Mouse (Mus musculus) heart, postnatal 14 days (tissue): ENCODE results near the gene Ncapd2. TPM values are rescaled to one million over a fixed set of nuclear protein-coding genes. Genes with fewer than 3 reads are reported as not detected.
"Not testable (repeated sequence)": the region's sequence is repeated elsewhere in the genome, so short reads cannot be mapped to it uniquely, and the experiment has no call there.

Experiments
- DNase-seq, 2 experiments: peaks; one replicate each; pipeline ENCODE4 v3.0.0; 2021 to 2022
- intact Hi-C: fragments of 180-260 bp; cut with DNase I; formaldehyde crosslinking; loops from one replicate; pipeline ENCODE4 v1.15.1; 2025
- total RNA-seq, 2 experiments: library from RNA; stranded (reverse); gene quantifications; 2 replicates each; pipeline ENCODE4 v1.2.3; 2021

Gene Ncapd2
- total RNA-seq, 2 experiments from 2014 or later, result 28.1 to 33.4 TPM

DNA sequence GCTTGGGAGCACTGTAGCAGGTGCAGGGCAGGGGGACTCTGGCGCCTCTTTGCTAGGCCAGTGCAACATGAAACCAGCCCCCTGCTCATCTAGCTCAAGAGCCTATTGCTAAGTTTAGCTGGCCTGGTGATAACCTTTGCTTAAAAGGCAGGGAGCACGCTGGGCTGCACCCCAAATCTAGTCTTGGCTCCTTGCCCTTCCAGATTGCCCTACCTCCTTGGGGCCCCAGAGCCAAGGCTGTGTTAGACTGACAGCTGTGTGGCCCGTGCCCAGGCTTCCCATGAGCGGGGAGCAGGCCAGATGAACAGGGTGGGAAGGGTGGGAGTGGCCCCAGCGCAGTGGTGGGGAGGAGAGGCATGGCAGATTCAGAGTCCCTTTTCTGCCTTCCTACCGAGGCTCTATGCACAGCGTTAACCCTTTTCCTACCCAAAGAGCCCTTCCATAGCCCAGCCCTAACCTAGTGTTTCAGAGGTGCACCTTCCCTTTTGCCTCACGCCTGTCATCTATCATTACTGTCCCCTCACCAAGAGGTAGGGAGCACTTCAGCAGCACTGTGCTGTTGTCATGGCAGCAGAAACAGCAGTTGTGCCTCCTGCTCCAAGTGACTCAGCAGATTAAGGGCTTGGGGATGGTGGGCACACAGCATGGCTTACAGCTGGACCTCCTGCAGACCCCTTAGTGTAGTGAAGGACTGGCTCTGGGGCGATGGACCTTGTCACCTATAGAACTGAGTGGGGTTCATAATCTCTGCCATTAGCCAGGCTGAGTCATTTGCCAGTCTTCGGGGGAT lies 24.4 kb downstream of the Ncapd2 start:
- intact Hi-C loops, result no loop called here
- peak; percentile 64 to 78 for DNase-seq

DNA sequence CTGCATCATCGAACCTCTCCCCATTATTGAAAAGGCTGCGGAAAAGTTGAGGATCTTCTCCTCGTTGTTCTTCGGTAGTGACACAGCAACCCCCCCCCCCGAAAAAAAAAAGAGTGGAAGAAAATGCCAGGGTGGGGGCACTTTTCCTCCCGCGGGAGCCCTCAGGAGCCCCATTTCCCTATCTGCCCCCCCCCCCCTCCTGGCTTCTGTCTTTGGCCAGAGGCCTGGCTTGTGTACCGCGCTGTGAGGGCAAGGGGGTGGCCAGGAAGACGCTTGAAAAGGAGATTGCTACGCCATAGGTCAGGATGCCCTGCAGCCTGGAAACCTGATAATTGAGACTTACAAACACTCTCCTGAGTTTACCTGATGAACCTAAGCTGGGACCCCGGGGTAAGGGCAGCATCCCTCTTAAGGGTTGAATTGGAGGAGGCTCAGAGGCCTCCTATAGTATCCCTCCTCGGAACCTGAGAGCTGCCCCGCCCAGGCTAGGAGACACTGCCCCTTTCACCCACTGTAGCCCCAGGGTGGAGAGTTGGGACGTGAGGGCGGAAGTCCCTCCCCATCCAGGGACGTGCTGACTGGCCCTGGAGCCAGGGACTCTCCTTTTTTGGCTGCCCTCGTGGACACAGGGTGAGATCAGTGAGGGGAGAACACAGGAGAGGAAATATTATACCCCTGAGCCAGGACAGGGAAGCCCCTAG lies 25.3 kb downstream of the Ncapd2 start, which contains the start of gene Gapdh:
Gapdh (minus strand) TSS at position 417 of the 701 bp plus-strand sequence.
- intact Hi-C loops, result no loop called here
- DNase-seq, result peak; percentile 86 to 91

DNA sequence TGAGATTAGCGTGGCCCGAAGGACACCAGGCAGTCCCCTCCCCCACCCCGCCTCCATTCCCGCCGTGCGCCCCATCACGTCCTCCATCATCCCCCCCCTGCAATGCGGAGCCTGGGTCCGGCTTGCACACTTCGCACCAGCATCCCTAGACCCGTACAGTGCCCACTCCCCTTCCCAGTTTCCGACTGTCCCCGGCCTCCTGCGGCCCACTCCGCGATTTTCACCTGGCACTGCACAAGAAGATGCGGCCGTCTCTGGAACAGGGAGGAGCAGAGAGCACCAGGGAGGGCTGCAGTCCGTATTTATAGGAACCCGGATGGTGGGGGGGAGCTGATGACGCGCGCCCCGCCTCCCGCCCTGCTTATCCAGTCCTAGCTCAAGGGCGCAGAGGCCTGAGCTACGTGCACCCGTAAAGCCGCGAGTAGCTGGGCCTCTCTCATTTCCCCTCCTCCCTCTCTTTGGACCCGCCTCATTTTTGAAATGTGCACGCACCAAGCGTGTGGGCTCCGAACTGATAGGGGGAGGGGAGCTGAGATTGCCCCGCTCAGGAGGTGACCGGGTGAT lies 26.1 kb downstream of the Ncapd2 start:
- intact Hi-C loops, result no loop called here
- peak; percentile 95 to 97 for DNase-seq

DNA sequence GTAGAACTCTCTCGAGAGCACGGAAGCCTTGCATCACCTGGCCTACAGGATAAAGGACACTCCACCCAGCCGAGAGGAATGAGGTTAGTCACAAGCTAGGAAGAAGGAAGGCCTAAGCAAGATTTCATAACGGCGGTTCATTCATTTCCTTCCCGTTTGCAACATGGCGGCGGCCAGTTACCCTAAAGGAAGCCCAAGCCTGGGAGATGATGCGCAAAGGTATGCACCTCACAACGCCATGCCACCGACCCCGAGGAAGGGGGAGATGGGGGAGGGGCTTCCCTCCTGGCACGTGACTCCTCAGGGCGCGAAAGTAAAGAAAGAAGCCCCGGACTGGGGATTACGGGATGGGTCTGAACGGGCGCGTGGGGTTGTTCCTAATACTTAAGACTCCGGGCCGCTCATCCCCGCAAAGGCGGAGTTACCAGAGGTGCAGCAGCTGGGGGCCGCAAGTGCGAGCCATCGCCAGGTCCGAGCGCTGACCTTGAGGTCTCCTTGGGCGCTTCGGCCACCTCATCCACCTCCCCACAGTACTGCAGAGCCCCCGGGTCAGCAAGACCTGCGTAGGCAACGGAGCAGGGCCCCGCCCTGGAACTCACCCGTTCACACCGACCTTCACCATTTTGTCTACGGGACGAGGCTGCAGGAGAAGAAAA lies 26.7 kb downstream of the Ncapd2 start:
- intact Hi-C loops, result no loop called here
- peak; percentile 48 to 67 for DNase-seq

DNA sequence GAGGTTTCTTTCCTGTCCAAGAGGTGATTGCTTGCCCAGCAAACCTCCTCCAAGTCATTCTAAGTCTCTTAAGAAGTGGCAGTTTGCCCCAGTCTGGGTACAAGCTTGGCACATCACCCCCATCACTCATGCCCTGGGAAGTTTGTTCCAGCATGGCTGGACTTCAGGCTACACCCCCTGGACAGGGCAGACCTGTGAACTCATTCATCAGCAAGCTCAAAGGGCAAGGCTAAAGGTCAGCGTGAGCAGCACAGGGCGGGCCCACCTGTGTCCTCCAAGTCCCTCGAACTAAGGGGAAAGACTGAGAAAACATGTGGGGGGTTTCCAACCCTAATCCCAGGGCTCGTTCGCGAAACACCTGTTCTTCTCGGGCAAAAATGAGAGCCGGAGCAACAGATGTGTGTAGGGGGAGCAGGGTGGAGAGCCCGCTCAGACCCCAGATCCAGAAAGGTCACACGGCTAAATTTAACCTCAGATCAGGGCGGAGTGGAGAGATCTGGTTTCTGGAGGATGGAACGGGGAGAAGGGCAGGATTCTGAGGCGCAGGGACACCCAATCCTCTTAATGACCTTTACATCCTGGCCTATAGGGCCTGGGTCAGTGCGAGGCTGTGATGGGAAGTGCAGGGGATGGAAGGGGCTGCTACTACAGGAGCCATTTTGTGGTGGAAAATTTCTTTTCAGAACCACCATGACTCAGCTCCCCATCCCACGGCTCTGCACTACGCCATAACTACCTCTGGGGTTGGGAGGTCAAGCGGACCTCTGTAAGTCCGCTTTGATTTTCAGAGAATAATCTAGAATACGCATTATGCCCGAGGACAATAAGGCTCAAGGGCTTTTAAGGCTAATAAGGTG lies 27.5 kb downstream of the Ncapd2 start:
- intact Hi-C loops, result loop anchor here (2.0 kb wide), 1 partner anchor 107 kb away; no protein-coding TSS in a partner anchor
- DNase-seq, result no peak

DNA sequence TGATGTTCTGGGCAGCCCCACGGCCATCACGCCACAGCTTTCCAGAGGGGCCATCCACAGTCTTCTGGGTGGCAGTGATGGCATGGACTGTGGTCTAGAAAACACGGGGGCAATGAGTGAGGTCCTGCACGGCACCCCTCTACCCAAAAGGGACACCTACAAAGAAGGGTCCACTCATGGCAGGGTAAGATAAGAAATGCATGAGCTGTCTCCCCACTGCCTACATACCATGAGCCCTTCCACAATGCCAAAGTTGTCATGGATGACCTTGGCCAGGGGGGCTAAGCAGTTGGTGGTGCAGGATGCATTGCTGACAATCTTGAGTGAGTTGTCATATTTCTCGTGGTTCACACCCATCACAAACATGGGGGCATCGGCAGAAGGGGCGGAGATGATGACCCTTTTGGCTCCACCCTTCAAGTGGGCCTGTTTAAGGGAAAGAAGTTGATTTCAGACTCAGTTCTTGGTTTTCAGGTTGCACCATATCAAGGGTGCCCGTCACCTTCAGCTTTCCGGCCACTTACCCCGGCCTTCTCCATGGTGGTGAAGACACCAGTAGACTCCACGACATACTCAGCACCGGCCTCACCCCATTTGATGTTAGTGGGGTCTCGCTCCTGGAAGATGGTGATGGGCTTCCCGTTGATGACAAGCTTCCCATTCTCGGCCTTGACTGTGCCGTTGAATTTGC lies 28.7 kb downstream of the Ncapd2 start:
- not testable (repeated sequence) for DNase-seq
- intact Hi-C loops, result loop anchor here (2.0 kb wide), 1 partner anchor 108 kb away; no protein-coding TSS in a partner anchor

DNA sequence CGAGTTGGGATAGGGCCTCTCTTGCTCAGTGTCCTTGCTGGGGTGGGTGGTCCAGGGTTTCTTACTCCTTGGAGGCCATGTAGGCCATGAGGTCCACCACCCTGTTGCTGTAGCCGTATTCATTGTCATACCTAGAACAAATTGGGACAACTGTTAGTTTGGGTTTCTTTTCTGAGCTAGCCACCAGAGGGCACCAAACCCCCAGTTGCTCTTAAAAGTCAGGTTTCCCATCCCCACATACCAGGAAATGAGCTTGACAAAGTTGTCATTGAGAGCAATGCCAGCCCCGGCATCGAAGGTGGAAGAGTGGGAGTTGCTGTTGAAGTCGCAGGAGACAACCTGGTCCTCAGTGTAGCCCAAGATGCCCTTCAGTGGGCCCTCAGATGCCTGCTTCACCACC lies 29.5 kb downstream of the Ncapd2 start:
- DNase-seq, result peak; percentile 72 to 80
- intact Hi-C loops, result loop anchor here (2.0 kb wide), 1 partner anchor 109 kb away; no protein-coding TSS in a partner anchor

DNA sequence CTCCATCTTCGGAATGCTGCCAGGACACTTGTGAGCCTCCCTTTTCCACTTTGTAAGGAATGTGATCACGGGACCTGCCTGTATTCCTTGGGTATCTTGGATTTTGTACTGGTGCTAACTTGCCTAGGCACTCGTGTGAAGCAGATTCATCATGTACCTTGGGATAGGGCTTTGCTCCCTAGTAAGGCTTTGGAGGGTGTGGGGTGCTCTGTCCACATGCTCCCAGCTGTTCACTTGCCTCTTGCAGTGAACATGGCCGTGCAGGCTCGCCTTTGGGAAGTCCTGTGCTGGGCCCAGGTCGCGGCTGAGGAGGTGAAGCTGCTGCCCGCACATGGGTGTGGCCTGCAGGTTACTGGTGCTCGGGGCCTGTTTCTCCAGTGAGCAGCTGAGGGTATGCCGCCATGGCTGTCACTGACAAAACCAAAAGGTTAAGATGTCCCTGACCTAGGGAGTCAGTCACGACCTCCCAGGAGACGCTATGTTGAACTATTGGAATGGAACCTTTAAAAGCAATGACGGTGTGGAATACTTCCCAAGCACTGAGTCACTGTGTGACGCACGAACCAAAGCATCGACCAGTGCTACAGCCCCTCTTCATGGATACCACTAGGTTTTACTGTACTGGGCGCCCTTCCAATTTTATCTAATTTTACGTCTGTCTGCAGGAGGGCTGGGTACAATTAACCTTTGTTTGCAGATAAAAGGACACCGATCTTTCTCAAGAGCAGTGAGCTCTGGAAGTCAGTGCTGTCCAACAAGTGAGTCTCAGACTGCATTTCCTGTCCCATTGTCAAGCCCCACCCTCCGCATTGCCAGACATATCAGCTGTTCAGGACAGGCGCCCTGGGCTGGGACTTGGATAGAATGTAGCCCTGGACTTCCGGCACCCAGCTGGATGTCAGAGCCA lies 30.4 kb downstream of the Ncapd2 start:
- DNase-seq, result peak; percentile 77 to 81
- intact Hi-C loops, result loop anchor here (1.0 kb wide), 1 partner anchor 9 kb away; no protein-coding TSS in a partner anchor

DNA sequence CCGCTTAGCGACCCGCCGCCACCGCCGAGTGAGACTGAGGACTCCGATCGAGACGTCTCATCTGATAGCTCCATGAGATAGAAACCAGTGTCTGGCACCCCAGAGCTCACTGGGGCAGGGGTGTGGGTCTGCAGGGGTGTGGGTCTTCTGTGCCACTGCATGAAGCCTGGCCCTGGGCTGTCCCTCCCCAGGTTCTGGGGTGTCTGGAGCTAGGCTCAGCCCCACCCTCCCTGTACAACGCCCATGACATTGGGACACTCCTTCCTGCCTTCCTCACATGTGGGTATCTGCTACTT lies 31.0 kb downstream of the Ncapd2 start:
- intact Hi-C loops, result loop anchor here (1.0 kb wide), 1 partner anchor 8 kb away; no protein-coding TSS in a partner anchor
- no peak for DNase-seq

DNA sequence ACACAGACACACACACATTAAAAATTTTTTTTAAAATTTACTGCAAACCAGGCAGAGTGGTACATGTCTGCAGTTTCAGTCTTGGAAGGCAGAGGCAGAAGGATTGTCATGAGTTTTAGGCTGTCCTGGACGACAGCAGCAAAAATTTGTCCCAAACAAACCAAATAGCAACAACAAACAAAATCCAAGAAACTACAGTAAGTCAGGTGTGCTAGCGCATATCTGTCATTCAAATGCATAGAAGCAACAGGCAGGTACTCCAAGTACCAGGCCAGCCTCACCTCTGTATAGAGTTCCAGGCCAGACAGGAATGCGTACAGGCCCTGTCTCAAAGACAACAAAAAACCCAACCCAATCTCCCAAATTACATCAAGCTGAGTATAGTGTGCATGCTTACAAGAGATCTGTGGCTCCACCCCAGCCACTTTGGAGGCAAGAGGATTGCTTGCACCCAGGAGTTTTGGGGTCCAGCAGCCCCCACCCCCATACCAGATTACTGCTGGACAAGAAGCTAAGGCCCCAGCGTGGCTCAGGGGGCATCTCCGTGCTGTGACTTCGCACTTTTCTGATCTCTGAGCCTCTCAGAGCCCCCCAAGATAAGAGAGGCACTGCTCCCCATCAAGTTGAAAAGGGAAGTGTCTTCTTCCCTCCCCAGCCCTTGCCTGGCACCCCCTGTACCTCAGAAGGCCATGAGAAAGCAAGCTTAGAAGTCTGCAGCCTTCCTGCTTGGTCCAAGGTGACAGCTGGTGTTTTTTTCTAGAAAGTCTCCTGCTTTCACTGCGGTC lies 31.5 kb downstream of the Ncapd2 start:
- intact Hi-C loops, result loop anchor here (1.0 kb wide), 1 partner anchor 8 kb away; no protein-coding TSS in a partner anchor
- no peak for DNase-seq

DNA sequence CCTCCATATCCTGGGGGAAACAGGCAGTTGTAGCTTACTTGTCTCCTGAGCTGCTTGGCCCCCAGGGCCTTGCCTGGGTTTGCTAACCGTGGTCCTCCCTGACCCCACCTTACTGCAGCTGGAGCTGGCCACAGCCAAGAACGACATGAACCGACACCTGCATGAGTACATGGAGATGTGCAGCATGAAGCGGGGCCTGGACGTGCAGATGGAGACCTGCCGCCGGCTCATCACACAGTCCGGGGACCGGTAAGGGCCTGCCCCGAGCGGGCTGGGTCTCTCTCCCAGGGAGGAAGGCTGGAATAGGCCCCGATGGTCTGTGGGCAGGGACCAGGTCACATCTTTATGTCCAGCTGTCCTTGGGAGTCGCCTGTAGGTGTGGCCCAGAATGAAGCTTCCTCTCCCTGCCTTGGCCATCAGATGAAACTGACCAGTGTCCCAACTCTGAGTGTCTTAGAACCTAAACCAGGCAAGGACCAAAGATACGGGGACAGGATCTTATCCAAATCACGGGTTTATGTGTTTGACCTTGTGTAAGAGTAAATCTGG lies 32.5 kb downstream of the Ncapd2 start:
- intact Hi-C loops, result no loop called here
- no peak for DNase-seq

DNA sequence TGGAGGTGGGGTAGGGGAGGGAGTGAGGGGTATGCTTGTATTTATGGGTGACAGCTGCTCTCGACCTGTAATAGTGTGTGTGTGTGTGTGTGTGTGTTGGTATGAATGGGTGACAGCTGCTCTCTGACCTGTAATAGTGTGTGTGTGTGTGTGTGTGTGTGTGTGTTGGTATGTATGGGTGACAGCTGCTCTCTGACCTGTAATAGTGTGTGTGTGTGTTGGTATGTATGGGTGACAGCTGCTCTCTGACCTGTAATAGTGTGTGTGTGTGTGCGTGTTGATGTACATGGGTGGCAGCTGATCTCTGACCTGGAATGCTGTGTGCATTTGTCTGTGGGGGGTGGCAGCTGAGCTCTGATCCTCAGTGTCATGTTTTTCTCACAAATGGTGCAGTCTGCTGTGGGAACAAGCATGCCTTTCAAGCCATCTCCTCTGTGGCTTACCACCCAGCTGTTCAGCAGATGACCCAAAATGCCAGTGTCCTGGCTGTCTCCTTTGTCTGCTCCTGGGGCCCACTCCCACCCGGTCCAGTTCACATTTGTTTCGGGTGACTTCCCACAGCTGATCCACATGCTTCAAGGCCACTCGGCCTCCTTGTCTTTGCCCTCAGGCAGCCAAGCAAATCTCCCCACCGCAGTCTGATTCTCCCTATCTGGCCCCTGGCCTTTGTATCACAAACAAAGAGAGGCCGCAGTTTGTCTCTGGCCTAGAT lies 34.4 kb downstream of the Ncapd2 start:
- intact Hi-C loops, result no loop called here

DNA sequence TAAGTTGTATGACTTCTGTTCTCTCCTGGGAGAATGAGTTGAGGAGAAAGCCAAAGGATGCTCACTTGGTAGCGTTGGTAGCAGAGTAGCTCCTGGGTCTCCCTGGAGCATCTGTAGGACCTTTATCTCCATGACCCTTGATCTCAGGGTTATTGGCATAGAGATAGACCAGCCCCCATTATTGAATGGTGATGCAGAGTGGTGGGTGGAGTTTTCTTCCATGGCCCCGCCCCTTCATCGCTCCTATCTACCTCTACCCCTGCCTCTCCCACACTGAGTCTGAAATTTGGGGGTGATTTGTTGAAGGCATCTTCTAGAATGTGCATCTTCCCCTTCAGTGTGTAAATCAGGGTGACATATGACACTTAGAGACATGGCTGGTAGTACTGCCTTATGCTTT lies 35.0 kb downstream of the Ncapd2 start:
- no peak for DNase-seq

More for the DNA sequence above, 34.4 kb downstream of the Ncapd2 start:
- no peak for DNase-seq

DNA sequence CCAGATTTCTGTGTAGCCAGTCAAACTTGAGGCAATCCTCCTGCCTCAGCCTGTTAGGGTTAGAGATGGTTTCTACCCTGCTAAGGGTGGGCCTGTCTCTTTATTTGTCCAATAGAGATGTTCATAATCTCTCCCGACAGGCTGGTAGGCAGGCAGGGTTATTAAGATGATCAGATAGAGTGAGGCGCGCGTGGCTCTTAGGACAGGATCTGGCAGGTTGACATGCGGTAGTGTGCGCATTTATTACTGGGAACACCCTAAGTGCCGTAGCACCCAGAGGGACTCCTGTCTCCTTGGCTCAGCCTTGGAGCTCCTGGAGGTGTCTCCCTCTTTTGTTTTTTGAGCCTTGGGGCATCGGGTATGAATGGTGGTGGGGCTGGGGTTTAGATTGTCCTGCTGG lies 36.2 kb downstream of the Ncapd2 start:
- intact Hi-C loops, result no loop called here
- DNase-seq, result no peak

More for the DNA sequence above, 35.0 kb downstream of the Ncapd2 start:
- intact Hi-C loops, result no loop called here

DNA sequence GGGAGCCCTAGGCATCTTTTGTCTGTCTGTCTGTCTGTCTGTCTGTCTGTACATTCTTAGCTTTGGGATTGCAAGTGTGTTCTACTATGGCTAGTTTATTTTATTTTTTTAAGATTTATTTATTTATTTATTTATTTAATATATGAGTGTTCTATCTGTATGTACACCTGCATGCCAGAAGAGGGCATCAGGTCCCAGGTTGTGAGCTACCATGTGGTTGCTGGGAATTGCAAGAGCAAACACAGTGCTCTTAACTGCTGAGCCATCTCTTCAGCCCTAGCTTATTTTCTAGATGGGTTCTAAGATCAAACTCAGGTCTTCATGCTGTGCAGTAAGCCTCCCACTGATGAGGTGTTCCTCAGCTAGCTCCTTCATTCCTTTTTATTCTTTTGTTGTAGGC lies 37.0 kb downstream of the Ncapd2 start:
- intact Hi-C loops, result no loop called here
- DNase-seq, result no peak

DNA sequence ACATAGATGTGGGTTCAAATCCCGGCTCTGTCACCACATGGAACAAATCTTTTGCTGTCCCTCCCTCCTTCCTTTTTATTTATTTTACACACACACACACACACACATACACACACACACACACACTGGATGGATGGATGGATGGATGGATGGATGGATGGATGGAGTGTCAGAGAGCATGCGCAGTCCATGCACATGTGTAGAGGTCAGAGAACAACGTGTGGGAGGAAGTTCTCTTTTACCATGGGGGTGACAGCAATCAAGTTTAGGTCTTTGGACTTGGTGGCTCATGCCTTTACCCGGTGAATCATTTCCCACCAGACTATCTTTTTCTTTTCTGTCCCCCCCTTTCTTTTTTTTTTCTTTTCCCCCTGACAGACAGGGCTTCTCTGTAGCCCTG lies 37.8 kb downstream of the Ncapd2 start:
- intact Hi-C loops, result no loop called here
- DNase-seq, result no peak

DNA sequence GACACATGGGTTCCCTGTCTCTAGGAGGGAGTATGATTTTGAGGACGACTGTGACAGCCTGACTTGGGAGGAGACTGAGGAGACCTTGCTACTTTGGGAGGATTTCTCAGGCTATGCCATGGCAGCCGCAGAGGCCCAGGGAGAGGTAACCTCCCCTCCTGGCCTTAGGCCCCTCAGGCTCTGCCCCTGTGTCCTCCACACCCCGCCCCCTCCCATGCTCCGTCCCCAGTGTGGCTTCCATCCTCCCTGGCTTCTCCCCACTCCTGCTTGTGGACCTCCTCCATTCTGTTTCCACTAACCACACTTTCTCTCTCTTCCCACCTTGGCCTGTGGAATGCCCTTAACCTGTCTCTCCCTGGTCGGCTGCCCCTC lies 38.5 kb downstream of the Ncapd2 start:
- DNase-seq, result no peak
- intact Hi-C loops, result no loop called here
